Mouse (Mus musculus) CH12.LX (cell line): ENCODE measurements around the gene Banf2.

ENCODE experiments used
- BHLHE40 ChIP-seq: IDR thresholded peaks from 2 replicates; pipeline ENCODE4 v1.6.1; 2011; ENCODE audit warnings: mild to moderate bottlenecking, low read depth, low read length, improper control_type of control experiment
- CTCF ChIP-seq, 2 experiments: IDR thresholded peaks in 1 of 2; conservative IDR thresholded peaks in 1 of 2; 2 replicates each; pipeline ENCODE4 v1.5.1; 2011 to 2012; ENCODE audit warnings: low read depth in 2 of 2, low read length in 2 of 2, improper control_type of control experiment in 1 of 2, inconsistent platforms in 1 of 2, mild to moderate bottlenecking in 1 of 2, moderate library complexity in 1 of 2
- EP300 ChIP-seq: IDR thresholded peaks from 2 replicates; pipeline ENCODE4 v1.6.1; 2011; ENCODE audit warnings: low read length, improper control_type of control experiment
- KAT2A ChIP-seq: IDR thresholded peaks from 2 replicates; pipeline ENCODE4 v1.6.1; 2012; ENCODE audit warnings: low read length, improper control_type of control experiment, inconsistent platforms; ENCODE audit not compliant: insufficient replicate concordance
- MAZ ChIP-seq: IDR thresholded peaks from 2 replicates; pipeline ENCODE4 v1.6.1; 2012; ENCODE audit warnings: low read depth, mild to moderate bottlenecking, inconsistent platforms, low read length, improper control_type of control experiment, moderate library complexity
- NELFE ChIP-seq: IDR thresholded peaks from 2 replicates; pipeline ENCODE4 v1.6.1; 2011; ENCODE audit warnings: low read depth, low read length, improper control_type of control experiment
- POLR2A ChIP-seq: IDR thresholded peaks from 2 replicates; pipeline ENCODE4 v1.6.1; 2011; ENCODE audit warnings: low read depth, mild to moderate bottlenecking, improper control_type of control experiment, low read length
- SIN3A ChIP-seq: IDR thresholded peaks from 2 replicates; pipeline ENCODE4 v1.6.1; 2012; ENCODE audit warnings: low read length, improper control_type of control experiment, inconsistent platforms
- ZMIZ1 ChIP-seq: IDR thresholded peaks from 2 replicates; pipeline ENCODE4 v1.6.1; 2012; ENCODE audit warnings: low read depth, mild to moderate bottlenecking, inconsistent platforms, low read length, improper control_type of control experiment

- no peak for TF ChIP-seq SIN3A
- no peak for TF ChIP-seq POLR2A
- no peak for TF ChIP-seq KAT2A
- peak; percentile 72 for TF ChIP-seq BHLHE40
- no peak for TF ChIP-seq MAZ
- no peak for TF ChIP-seq ZMIZ1
- no peak for TF ChIP-seq CTCF (conservative IDR thresholded peaks at IDR 0.05 in 1 of 2, IDR thresholded peaks at IDR 0.05 in 1 of 2; ENCODE audit: low read depth in 2 of 2, low read length in 2 of 2)
- TF ChIP-seq EP300 = peak; percentile 91
- no peak for TF ChIP-seq NELFE
Observed at GRCm38 (mm10) chr2:144092767-144093166, 59.9 kb downstream of the Banf2 start.
